Mouse (Mus musculus): ENCODE data around the gene Rora. TPM values are rescaled to one million over a fixed set of nuclear protein-coding genes. Genes with fewer than 3 reads are reported as not detected.

The Rora gene
- polyA plus RNA-seq, 1 experiment from 2014 or later = 6.0 TPM

DNA sequence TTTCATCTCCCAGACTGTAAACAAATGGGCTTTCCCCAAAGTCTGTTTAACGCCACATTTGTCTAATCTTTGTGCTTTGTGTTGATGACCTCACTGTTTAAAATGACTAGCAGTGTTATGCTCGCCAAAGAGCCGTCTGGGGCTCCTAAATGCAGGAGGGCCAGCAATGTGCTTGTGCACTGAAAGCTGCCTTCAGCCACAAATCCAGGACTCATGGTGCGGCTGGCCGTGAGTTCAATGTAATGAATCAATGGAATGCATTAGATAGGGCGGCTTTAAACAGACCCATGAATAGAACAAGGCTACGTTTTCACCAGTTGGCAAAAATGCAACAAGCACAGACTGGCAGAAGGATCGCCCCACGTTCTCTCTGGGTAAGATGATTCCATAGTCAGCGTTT lies 623.7 kb downstream of the Rora start:
- WGBS = 65% methylated on average over 10 of the region's 10 CpGs
- ATAC-seq (replicated peaks; ENCODE audit: low FRiP score) (no peak), DNase-seq (ENCODE audit: low spot score) (no peak)

DNA sequence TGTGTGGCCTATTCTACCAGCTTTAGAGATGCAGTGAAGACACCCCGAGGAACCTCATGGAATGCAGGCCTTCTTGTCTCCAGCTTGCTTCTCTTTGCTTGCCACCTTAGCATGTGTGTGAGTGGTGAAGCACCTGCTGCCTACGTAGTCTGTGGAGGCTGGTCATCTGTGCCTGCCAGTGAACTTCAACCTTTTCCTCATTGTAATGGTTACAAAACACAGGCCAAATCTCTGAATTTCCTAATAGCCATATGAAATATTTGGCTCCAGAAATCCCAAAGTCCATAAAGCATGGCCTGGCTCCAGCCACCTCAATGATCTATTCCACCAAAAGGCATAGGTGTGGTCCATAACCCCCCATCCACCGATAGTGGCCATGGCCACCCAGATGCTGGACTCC lies 631.4 kb downstream of the Rora start:
- no peak for ATAC-seq (replicated peaks; ENCODE audit: low FRiP score)
- no peak for DNase-seq (ENCODE audit: low spot score)
- Histone ChIP-seq H3K36me3 (ENCODE audit: control insufficient read depth, insufficient read depth, low read length) (no peaks in the 10 kb centered on the region), H3K4me1 (replicated peaks; ENCODE audit: control insufficient read depth, insufficient read depth, low read length) (no peaks in the 10 kb centered on the region), H3K27me3 (ENCODE audit: control insufficient read depth, insufficient read depth, low read length) (0 out of 2 replicates have a peak, but pooled peaks cover 2% of the 10 kb centered on the region), H3K27ac (ENCODE audit: low read depth, low read length) (no peak overlapping the region), H3K4me3 (ENCODE audit: low read depth, low read length) (no peak overlapping the region), H3K9me3 (ENCODE audit: control insufficient read depth, low read length) (no peaks in the 10 kb centered on the region; the same call in 1 of the 2 replicates), H3K4me2 (ENCODE audit: low read depth, low read length, severe bottlenecking) (no peak overlapping the region), H3K9ac (ENCODE audit: low read length) (no peak overlapping the region)
- 87% methylated on average over 3 of the region's 3 CpGs for WGBS

More for the DNA sequence above, 623.7 kb downstream of the Rora start:
- Histone ChIP-seq H3K36me3 (ENCODE audit: control insufficient read depth, insufficient read depth, low read length) (no peaks in the 10 kb centered on the region), H3K9me3 (ENCODE audit: control insufficient read depth, low read length) (no peaks in the 10 kb centered on the region), H3K4me3 (ENCODE audit: low read depth, low read length) (no peak overlapping the region), H3K9ac (ENCODE audit: low read length) (no peak overlapping the region), H3K27ac (ENCODE audit: low read depth, low read length) (no peak overlapping the region), H3K4me1 (replicated peaks; ENCODE audit: control insufficient read depth, insufficient read depth, low read length) (peaks cover 2% of the 10 kb centered on the region; the same call in 1 of the 2 replicates), H3K27me3 (ENCODE audit: control insufficient read depth, insufficient read depth, low read length) (no peaks in the 10 kb centered on the region), H3K4me2 (ENCODE audit: low read depth, low read length, severe bottlenecking) (no peak overlapping the region)

DNA sequence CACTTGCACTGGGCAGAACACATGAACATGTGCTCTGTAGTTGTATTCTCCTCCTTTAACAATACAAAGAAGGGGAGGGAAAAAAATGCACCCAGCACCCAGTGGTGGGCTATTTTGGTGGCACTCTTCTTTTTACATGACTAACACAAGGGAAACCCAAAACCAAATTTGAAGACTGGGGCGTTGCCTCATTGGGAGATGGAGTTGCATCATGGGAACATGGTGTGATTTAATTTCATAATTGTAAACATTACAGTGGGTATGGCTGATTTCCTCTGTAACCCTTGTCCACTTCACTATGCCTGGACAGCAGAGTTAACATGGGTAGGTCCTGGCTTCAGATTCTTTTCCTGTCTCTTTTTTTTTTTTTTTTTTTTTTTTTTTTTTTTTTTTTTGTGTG lies 634.5 kb downstream of the Rora start:
- Histone ChIP-seq H3K36me3 (ENCODE audit: control insufficient read depth, insufficient read depth, low read length) (no peaks in the 10 kb centered on the region), H3K9me3 (ENCODE audit: control insufficient read depth, low read length) (no peaks in the 10 kb centered on the region), H3K9ac (ENCODE audit: low read length) (no peak overlapping the region), H3K4me2 (ENCODE audit: low read depth, low read length, severe bottlenecking) (no peak overlapping the region), H3K27ac (ENCODE audit: low read depth, low read length) (no peak overlapping the region), H3K4me1 (replicated peaks; ENCODE audit: control insufficient read depth, insufficient read depth, low read length) (peaks cover 6% of the 10 kb centered on the region; the same call in 1 of the 2 replicates), H3K4me3 (ENCODE audit: low read depth, low read length) (no peak overlapping the region), H3K27me3 (ENCODE audit: control insufficient read depth, insufficient read depth, low read length) (peaks cover 12% of the 10 kb centered on the region)
- WGBS = 73% methylated on average over 1 of the region's 1 CpGs
- DNase-seq (ENCODE audit: low spot score) (no peak), ATAC-seq (replicated peaks; ENCODE audit: low FRiP score) (no peak)

DNA sequence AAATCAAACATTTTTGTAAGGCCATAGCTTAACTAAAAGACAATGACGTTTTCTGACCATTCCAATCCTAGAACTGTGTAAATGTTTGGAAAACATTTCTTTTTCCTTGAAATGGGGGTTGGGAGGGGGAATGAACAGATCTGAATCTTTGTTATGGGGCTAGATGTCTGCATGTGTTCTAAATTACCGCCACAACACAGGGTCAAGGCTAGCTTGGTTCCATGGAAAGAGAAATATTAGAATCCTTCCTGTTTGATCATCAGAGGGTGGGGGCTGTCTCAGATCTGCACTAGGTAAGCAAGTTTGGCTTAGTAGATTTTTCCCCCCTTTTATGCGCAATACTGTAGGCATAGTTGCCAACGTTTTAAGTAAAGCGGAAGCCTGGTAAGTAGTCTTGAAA lies 635.0 kb downstream of the Rora start:
- Histone ChIP-seq H3K4me2 (ENCODE audit: low read depth, low read length, severe bottlenecking) (no peak overlapping the region), H3K9me3 (ENCODE audit: control insufficient read depth, low read length) (no peaks in the 10 kb centered on the region), H3K36me3 (ENCODE audit: control insufficient read depth, insufficient read depth, low read length) (no peaks in the 10 kb centered on the region), H3K4me3 (ENCODE audit: low read depth, low read length) (no peak overlapping the region), H3K27ac (ENCODE audit: low read depth, low read length) (no peak overlapping the region), H3K9ac (ENCODE audit: low read length) (no peak overlapping the region), H3K4me1 (replicated peaks; ENCODE audit: control insufficient read depth, insufficient read depth, low read length) (peaks cover 6% of the 10 kb centered on the region; the same call in 1 of the 2 replicates), H3K27me3 (ENCODE audit: control insufficient read depth, insufficient read depth, low read length) (peaks cover 14% of the 10 kb centered on the region)
- no peak for ATAC-seq (replicated peaks; ENCODE audit: low FRiP score)
- no peak for DNase-seq (ENCODE audit: low spot score)
- 42% methylated on average over 5 of the region's 5 CpGs for WGBS

DNA sequence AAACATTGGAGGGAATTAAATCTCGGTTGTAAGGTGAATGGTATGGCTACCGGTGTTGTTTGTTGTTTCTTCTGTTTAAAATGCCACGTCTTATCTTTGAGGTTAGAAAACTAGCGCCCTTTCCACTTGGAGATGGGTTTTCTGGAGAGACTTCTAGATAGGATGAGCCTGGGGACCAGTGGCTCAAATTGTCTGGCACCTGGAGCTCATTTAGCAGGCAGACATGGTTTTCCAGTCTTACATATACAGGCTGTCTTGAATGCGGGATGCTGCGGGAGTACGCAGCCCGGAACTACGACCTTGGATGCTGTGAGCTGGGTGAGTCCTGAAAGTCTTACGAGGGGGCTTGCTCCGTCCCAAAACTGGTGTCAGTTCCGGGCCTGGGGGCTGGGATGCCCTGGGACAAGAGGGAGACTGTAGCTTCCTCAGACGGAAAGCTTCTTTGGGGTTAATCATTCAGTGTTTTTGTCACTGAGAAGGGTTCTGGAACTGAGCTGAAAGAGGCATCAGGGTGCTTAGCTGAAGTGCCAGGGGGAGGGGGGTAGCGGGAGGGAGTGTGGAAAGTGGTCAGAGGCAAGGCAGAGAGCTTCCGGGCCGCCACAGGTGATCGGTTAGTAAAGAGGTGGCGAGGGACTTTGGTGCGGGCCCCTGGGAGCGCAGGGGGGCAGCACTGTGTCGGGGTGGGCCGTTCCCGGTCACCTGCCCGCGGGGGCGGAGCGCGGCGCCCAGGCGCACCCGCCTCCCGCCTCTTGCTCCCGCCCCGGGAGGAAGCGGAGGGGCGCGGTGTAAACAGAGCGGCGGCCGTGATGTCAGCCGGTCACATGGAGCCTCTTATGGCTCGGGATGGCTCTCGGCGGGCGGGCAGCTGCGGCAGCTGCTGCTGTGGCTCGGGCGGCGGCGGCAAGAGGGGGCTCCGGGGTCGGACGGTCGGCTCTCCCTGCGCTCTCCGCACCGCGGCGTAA lies 635.8 kb downstream of the Rora start:
- Histone ChIP-seq H3K27me3 (ENCODE audit: control insufficient read depth, insufficient read depth, low read length) (peaks cover 14% of the 10 kb centered on the region), H3K4me1 (replicated peaks; ENCODE audit: control insufficient read depth, insufficient read depth, low read length) (peaks cover 6% of the 10 kb centered on the region; the same call in 1 of the 2 replicates), H3K4me2 (ENCODE audit: low read depth, low read length, severe bottlenecking) (peak overlapping the region; percentile 96), H3K4me3 (ENCODE audit: low read depth, low read length) (peak overlapping the region; percentile 73), H3K9ac (ENCODE audit: low read length) (peak overlapping the region; percentile 63), H3K27ac (ENCODE audit: low read depth, low read length) (no peak overlapping the region), H3K9me3 (ENCODE audit: control insufficient read depth, low read length) (no peaks in the 10 kb centered on the region), H3K36me3 (ENCODE audit: control insufficient read depth, insufficient read depth, low read length) (no peaks in the 10 kb centered on the region)
- WGBS = under 1% methylated on average over 51 of the region's 59 CpGs
- ATAC-seq (replicated peaks; ENCODE audit: low FRiP score) (peak; percentile 89), DNase-seq (ENCODE audit: low spot score) (peak; percentile 88)

DNA sequence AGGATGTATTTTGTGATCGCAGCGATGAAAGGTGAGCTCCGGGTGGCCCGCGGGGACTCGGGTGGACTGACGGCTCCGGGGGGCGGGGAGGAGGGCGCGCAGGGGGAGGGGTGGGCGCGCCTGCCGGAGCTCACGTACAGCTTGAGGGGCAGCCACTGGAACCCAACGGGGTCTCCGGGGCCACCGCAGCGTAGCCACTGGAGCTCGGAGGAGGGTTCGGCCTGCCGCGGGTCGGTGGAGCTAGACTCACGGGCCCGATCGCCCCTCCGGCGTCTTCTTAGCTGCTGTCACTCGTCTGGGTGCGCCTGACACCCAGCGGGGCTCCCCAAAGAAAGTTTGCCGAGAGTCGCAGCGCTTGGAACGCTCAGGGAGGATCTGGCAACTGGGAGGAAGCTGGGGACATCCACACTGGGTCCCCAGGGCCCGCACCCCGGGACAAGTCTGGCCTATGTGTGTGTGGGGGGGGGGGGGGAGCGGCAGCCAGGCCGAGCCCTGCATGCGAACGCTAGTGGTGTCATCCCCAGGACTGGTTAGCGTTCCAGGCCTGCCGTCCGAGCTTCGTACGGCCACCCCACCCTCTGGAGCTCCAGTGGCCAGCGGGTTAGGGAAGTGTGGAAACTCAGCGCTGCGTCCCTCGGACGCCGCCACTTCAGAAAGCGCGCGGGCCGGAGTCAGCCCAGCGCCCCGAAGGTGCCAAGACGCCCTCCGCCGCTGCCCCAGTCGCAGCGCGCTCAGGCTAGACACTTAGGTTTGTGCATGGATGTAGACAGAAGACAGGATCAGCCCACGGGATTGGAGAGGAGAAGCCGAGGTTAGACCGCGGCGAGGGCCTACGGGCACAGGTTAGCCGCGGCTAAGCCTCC lies 636.7 kb downstream of the Rora start:
- Histone ChIP-seq H3K4me2 (ENCODE audit: low read depth, low read length, severe bottlenecking) (peak overlapping the region; percentile 96), H3K9me3 (ENCODE audit: control insufficient read depth, low read length) (no peaks in the 10 kb centered on the region), H3K27ac (ENCODE audit: low read depth, low read length) (no peak overlapping the region), H3K4me3 (ENCODE audit: low read depth, low read length) (peak overlapping the region; percentile 73), H3K4me1 (replicated peaks; ENCODE audit: control insufficient read depth, insufficient read depth, low read length) (peaks cover 6% of the 10 kb centered on the region; the same call in 1 of the 2 replicates), H3K9ac (ENCODE audit: low read length) (peak overlapping the region; percentile 63), H3K36me3 (ENCODE audit: control insufficient read depth, insufficient read depth, low read length) (no peaks in the 10 kb centered on the region), H3K27me3 (ENCODE audit: control insufficient read depth, insufficient read depth, low read length) (peaks cover 14% of the 10 kb centered on the region)
- peak; percentile 64 for ATAC-seq (replicated peaks; ENCODE audit: low FRiP score)
- WGBS = under 1% methylated on average over 71 of the region's 73 CpGs
- DNase-seq (ENCODE audit: low spot score) = peak; percentile 71

DNA sequence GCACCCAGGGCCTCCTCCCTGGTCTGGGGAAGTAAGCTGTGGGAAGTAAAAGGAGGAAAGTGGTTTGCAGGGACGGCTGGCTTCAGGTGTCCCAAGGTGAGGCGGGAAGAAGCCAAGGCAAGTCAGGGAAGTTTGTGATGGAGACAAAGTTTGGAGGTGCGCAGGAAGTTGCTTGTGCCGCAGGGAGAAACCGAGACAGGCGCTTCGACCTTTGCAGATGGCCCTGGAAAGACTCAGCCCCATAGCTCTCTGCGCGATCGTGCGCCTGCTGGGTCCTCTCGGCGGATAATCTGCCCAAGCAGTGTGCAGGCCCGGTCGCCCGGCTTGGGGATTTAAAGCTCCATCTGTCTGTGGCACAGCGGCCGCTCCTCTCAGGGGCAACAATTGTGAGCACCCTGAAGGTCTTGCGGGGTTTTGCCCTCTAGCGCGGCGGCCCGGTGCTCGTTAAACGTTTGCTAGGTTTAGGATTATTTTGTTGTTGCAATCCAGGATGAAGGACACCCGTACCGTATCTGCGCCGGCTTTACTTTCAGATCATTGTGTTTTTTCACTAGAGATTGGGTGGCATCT lies 637.4 kb downstream of the Rora start:
- peak; percentile 59 for DNase-seq (ENCODE audit: low spot score)
- no peak overlapping the region for H3K27ac ChIP-seq (ENCODE audit: low read depth, low read length)
- H3K36me3 ChIP-seq (ENCODE audit: control insufficient read depth, insufficient read depth, low read length) = no peaks in the 10 kb centered on the region
- ATAC-seq (replicated peaks; ENCODE audit: low FRiP score) = no peak
- 1% methylated on average over 29 of the region's 29 CpGs for WGBS
- no peaks in the 10 kb centered on the region for H3K9me3 ChIP-seq (ENCODE audit: control insufficient read depth, low read length)
- H3K9ac ChIP-seq (ENCODE audit: low read length) = peak overlapping the region; percentile 63
- H3K4me3 ChIP-seq (ENCODE audit: low read depth, low read length) = peak overlapping the region; percentile 73
- peaks cover 14% of the 10 kb centered on the region for H3K27me3 ChIP-seq (ENCODE audit: control insufficient read depth, insufficient read depth, low read length)
- H3K4me2 ChIP-seq (ENCODE audit: low read depth, low read length, severe bottlenecking) = peak overlapping the region; percentile 96
- H3K4me1 ChIP-seq (replicated peaks; ENCODE audit: control insufficient read depth, insufficient read depth, low read length) = peaks cover 6% of the 10 kb centered on the region; the same call in 1 of the 2 replicates

DNA sequence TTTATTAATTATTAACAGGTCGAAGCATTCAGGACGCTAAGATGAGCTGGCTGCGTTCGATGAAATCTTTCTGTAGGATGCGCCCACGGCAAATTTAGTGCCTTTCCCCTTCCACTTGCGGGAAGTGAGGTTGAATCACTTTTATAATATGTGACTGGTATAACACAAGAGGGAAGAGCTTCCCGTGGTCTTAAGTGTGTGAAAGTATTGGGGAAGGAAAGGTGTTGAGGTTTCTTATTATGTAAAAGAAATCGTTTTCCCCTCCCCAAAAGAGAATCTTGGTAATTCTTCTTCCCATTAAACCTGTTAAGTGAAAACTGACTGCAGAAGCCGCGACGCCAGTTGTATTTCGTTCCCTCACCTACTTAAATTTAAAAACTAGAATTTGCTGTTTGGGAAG lies 637.9 kb downstream of the Rora start:
- H3K9ac ChIP-seq (ENCODE audit: low read length) = peak overlapping the region; percentile 63
- H3K4me2 ChIP-seq (ENCODE audit: low read depth, low read length, severe bottlenecking) = peak overlapping the region; percentile 96
- H3K9me3 ChIP-seq (ENCODE audit: control insufficient read depth, low read length) = no peaks in the 10 kb centered on the region
- H3K27me3 ChIP-seq (ENCODE audit: control insufficient read depth, insufficient read depth, low read length) = peaks cover 14% of the 10 kb centered on the region
- H3K4me1 ChIP-seq (replicated peaks; ENCODE audit: control insufficient read depth, insufficient read depth, low read length) = peaks cover 6% of the 10 kb centered on the region; the same call in 1 of the 2 replicates
- WGBS = 10% methylated on average over 13 of the region's 13 CpGs
- ATAC-seq (replicated peaks; ENCODE audit: low FRiP score) = no peak
- DNase-seq (ENCODE audit: low spot score) = no peak
- H3K36me3 ChIP-seq (ENCODE audit: control insufficient read depth, insufficient read depth, low read length) = no peaks in the 10 kb centered on the region
- H3K4me3 ChIP-seq (ENCODE audit: low read depth, low read length) = peak overlapping the region; percentile 73
- no peak overlapping the region for H3K27ac ChIP-seq (ENCODE audit: low read depth, low read length)

Data from forebrain, embryonic 11.5 days (tissue).